Mouse (Mus musculus): ENCODE data around the gene Selenoh. TPM values are rescaled to one million over a fixed set of nuclear protein-coding genes. Genes with fewer than 3 reads are reported as not detected.

Gene Selenoh
- total RNA-seq (2021) = 10 to 100 TPM; 27.2 to 47.4 TPM
- long read RNA-seq, experiment 1, transcript Selenoh-203 (4 exons, 747 nt) = major isoform, 36 of 52 reads
- long read RNA-seq, experiment 1, transcript Selenoh-202 (4 exons, 654 nt) = minor isoform, 13 of 52 reads
- long read RNA-seq, experiment 1, partial matches to known transcripts = 1 of 52 reads
- long read RNA-seq, experiment 1, other reads (novel, unspliced or antisense) = 1 of 52 reads
- long read RNA-seq, experiment 2, transcript Selenoh-203 (4 exons, 747 nt) = major isoform, 11 of 13 reads
- long read RNA-seq, experiment 2, partial matches to known transcripts = 0 of 13 reads
- long read RNA-seq, experiment 2, other reads (novel, unspliced or antisense) = 0 of 13 reads

GRCm38 (mm10) chr2:84670569-84670933 lies at the start of gene Selenoh:
Gene Selenoh (minus strand): TSS chr2:84670770.
- DNase-seq = peak; percentile 84 to 89

DNA sequence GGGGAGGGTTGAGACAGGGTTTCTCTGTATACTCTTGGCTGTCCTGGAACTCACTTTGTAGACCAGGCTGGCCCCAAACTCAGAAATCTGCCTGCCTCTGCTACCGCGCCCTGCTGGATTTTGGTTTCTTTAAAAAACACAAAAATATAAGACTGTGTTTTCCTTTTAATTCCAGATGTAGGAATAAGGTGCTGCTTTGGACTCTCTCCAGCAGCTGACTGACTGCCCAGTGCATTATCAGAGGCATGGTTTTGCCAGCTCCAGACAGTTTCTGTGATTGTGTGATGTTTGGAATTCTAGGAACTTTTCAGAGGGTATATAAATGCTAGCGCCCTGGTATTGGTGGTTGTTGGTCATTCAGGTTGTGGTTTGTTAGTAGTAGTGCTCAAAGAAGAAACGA lies 46.8 kb upstream of the Selenoh start:
- DNase-seq = no peak

GRCm38 (mm10) chr2:84716423-84717355 lies 46.1 kb upstream of the Selenoh start:
- no peak for DNase-seq

DNA sequence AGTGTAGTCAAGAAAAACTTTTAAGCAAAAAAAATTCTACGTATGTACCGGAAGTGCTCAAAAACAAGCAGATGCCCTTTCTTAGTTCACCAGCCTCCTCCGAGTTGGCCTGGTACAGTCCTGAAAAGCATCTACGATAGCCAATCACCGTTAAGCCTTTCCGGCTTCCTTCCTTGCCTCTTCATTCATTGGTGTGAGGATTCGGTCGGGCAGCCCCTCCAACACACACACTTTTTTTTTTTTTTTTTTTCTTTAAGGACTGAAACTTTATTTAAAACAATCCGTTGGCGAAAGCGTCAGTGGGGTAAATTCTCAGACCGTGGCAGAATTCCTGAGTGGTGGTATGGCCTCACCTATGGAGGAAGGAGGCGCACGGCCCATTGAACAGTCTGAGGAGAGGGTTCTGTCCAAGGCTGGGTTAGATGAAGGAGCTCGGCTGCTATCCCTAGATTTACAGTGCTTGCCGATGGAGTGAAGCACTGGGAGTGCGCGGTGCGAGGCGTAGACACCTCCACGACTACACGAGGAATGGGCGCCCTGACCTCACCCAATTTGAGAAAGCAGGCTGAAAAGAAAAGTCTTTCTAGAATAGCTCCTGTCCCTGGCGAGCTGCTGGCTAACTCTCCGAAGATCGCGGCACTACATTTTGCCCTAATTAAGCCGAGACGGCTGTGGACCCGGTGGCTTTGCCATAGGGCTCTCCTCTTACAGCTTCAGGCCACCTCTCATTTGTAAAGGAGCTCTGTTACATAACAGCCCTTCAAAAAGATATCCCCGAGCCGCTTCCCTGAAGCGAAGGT lies 45.2 kb upstream of the Selenoh start:
- peak; percentile 82 to 83 for DNase-seq

DNA sequence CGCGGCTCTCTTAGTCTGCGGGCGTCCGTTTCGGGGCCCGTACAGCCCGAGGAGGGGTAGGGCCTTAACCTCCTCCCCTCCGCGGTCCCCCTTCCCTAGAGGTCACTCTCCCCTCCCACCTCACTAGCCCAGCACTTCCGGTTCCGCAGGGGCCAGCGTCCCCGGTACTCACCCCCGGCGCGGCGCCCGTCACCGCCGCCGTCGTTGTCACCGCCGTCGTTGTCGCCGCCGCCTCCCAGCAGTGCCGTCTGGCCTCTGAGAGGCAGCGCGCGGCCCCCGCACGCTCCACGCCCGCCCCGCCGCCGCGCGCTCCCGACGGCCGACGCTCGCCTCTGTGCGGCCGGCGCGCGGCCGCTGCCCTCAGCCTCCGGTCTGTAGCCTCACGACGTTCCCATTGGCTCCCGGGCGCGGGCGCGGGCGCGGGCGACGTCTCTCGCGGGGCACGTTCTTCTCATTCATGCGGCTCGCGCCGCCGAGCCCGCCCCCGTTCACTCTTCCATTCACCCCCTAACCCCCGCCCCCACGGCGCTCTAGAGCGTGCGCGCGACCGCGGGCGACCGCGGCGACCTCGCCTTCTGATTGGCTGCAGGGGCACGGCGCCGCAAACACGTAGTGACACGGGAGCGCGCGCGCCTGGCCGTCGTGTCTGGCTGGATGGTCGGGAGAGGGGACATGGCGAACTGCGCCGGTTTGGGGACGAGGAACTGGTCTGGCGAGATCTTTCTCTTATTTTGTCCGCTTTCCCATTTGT lies 44.4 kb upstream of the Selenoh start, which contains the start of gene Zdhhc5:
Zdhhc5 (minus strand) TSS at position 370 of the 751 bp plus-strand sequence.
- DNase-seq = peak; percentile 99

DNA sequence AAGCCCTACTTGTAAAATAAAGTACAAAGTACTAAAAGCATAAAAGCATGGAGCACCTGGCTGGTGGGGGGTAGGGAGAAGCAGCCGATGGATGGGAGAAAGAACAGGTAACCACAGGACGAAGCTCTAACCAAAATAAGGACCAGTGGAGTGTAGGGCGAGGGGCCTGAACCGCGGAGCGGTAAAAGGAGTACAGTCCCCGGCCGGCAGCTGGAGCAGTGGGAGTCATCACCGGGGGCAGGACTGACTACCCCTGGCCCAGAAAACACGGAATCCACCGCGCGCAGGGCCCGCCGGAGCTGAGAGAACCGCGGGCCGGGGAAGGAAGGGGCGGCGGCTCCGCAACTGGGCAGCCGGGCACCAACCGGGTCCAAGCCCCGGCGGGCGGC lies 43.8 kb upstream of the Selenoh start:
- no peak for DNase-seq

DNA sequence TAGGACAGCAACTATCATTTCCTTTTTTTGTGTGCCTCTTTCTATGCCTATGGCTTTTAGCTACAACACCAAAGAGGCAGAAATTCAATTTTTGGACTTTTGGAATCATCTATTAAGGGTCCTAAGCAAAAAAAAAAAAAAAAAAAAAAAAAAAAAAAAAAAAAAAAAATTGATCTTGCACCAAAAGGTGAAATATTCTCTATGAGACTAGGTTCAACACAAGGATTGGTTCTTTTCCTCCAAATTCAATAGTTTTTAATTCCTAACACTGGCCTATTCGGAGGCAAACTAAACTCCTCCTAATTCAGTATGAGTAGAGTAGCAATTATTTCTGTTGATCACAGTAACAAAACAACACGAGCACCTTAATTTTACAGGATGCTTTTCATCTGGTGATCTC lies 41.3 kb upstream of the Selenoh start:
- no peak for DNase-seq

DNA sequence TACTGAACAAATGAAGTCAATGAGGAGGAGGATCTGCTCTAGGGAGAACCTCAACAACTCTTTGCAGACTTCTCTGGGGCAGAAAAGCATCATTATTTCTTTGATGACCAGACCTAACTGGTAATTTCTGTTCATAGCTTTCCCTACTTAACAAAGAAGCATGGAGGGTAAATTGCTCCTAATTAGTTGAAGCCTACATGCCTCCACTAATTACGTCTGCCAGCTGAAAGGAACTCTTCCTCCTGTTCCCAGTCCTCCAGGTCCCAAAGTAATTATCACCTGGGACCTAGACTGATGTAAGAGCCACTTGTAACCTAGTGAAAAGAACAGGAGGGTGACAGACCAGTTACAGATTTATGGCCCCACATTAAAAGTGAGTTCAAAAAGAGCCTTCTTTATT lies 37.0 kb upstream of the Selenoh start:
- no peak for DNase-seq

DNA sequence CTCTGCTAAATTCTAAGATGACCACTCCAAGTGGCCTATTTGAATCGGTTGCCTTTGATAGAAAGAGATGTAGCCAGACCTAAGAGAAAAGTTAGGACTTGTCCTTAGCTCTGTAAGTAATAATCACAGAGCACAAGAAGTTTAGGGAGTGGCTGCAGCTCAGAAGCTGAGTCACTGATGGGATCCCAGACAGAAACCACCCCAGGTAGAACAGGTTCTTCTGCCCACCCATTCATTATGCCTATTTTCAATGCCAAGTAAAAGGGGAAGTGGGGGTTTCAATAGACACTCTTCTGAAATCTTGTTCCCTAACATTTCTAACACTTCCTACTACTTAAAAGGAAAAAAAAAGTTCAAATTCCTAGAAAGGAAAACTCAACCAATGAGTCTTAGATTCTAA lies 34.7 kb upstream of the Selenoh start:
- no peak for DNase-seq

- no peak for DNase-seq
Observed at GRCm38 (mm10) chr2:84704329-84704728, 33.8 kb upstream of the Selenoh start.

GRCm38 (mm10) chr2:84703497-84703896 lies 32.9 kb upstream of the Selenoh start:
- DNase-seq = no peak

DNA sequence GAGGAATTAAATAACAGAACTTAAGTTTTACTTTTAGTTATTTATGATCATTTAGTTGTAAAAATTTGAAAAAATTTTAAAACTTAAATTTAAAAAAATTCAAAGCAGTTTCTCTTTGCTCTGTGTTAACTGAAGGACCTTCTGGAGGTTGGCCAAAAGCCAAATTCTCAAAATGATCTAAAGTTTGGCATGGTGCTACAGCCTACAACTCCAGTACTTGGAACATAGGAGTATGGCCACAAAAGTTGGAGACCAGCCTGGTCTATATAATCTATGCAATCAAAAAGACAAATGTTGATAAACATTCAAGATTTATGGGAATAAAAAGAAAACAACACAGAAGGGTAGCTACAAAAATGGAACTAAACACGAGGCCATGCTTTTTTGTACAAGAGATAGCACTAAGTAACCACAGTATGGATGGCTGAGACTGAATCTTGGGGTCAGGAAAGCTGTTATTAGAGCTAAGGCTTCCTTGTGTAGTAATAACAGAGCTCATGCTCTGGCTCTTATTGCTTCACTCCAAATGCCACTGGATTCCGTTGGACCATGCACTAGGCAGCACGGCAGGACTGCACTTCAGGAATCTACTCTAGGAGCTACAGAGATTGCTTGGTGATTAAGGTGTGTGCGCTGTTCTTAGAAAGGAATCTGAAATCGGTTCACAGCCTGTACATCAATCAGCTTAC lies 24.6 kb upstream of the Selenoh start:
- no peak for DNase-seq

DNA sequence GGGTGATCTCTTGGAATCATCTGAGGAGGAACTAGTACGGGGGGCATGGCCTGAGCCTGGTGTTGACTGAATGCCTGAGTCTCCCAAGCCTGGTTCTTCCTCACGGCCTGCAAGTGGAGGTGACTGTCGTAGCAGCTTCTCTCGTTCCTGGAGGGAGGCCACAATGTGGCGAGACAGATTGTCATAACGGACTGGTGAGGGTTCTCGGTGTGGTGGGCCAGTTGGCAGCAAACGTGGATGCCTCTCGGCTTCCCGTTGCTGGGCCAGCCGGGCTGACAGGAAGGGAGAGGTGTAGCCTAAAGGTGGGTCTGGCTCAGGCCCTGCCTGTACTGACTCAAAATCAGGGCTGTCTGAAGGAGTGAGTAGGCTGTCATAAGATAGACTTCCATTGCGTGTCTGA lies 19.5 kb upstream of the Selenoh start:
- no peak for DNase-seq

DNA sequence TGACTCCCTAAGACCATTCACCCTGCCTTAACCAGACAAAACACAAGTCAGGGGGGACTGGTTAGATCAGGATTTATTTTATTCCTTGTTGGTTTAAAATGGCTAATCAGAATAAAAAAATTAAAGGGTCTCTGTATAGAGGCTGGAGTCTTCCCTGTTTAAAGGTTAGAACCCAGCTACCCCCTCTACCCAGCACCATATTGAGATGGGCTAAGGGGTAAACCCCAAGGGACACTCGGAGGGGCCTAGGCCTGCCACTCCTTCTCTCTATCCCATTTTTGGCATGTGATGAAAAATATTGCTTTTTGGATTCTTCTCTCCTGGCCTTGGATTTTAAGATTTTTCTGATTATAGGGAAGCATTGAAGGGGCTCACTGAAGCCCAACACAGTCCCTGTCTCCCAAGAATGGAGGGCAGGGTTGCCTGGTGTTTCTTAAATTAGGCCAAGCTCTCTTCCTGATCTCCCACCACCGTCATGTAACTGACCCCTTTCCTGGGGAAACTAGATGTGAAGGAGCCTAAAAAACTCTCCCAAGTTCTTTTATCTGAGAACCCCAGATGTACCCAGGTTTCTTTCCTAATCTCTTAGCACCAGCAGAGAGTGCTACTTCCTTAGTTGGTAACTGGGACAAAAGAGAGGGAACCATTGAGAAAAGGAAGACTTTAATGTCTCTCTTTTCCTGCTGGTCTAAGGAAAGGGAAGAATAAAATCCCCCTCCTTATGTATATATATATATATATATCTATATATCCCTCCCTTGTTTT lies 17.7 kb upstream of the Selenoh start:
- no peak for DNase-seq

DNA sequence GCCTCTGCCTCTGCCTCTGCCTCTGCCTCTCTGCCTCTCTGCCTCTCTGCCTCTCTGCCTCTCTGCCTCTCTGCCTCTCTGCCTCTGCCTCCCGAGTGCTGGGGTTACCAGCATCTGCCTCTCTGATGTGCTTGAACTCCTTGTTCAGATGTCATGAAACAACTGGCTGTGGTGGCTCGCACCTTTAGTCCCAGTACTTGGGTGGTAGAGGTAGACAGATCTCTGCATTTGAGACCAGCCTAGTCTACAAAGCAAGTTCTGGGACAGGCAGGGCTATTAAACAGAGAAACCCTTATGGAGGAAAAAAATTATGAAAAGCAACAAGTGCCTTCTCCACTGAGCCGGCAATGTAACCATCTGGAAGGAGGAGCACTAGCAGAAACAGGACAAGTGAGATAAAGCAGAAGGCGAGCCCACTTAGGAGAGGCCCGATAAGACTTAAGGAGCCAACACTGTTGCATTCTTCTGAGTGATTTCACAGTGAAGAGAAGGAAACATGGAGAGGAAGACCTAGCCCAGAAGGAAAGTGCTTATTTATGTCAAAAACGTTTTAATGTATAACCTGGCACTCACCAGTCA lies 12.1 kb upstream of the Selenoh start:
- no peak for DNase-seq

- DNase-seq = no peak
Observed at GRCm38 (mm10) chr2:84679016-84679415, 8.4 kb upstream of the Selenoh start, which contains the start of gene Tmx2. Gene Tmx2 (minus strand): TSS chr2:84679140.

- peak; percentile 91 to 92 for DNase-seq
Observed at GRCm38 (mm10) chr2:84677968-84678880, 7.7 kb upstream of the Selenoh start, which contains the start of the genes Gm28635 and Med19. Gene Gm28635 (minus strand): TSS chr2:84678041. Gene Med19 (plus strand): TSS chr2:84678402.

DNA sequence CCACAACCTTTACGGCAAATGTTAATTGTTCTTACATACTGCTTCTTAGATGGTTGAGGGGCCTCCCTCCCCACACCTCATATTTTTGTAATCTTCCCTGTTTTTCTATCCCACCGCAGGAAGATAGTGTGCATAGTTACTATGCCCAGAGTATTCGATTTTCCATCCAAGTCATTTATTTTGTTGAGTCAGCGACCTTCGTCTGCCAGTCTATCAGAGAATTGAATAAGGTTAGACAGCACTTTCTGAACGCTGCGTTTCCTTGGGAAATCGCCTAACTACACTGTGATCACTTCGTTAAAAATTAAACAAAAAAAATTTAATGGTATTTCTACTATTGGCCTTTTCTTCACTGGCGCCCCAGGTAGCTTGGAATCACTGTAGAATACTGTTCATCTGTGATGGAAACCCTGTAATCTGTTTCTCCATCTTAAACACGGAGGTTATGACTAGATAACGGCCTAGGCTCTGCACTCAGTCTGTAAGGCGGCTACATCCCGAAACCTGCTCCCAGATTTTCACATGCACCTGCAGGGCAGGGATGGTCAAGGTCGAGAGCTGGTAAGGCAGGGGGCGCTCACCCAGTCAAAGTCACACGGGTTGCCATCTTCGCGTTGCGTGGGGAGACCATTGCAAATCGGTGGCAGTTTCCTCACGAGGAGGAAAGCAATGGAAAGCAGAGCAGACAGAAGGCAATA lies 6.8 kb upstream of the Selenoh start:
- DNase-seq = no peak
